Mouse (Mus musculus): ENCODE measurements around the gene Ccdc151.
A peak's percentile ranks its signal among the peaks of the same experiment; 100 is the strongest.

Ccdc151 gene

GRCm38 (mm10) chr9:21958372-21958771, 44.1 kb downstream of the Ccdc151 start:
- DNase-seq (ENCODE audit: low read depth): no peak

DNA sequence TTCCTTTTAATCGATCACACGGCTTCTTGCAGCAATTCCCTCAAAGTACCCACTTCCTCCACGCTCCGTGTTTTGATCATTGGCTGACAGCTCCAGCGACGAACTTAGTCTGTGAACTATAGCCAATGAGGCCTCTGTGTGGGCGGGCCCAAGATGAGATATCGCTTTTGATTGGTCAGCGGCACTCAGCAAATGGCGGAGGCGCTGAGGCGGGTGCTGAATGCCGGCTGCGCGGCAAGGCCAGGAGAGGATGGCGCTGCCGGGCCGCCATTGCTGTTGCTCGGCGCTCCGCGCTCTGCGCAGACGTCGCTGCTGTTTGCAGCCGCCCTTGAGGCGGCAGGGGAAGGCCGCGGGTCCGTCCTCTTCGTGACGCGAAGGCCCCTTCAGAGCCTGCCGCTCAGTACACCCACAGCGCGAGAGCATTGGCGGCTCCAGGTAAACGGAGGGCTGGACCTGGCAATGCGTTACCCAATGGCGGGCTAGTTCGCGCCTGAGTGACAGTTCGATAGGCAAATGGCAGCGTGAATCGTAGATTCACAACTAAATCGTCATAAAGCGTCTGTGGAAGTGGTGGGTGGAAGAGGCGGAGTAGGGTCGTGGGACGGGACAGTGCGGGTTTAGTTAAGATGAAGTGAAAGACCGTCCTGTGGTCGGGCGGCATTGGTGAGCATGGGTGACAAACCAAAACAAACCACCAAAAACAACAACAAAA, 46.7 kb downstream of the Ccdc151 start, which contains the start of gene Swsap1:
Gene Swsap1, plus strand, starts transcription at position 186 of the 712 bp plus-strand sequence.
- DNase-seq (ENCODE audit: low read depth): peak; percentile 99

DNA sequence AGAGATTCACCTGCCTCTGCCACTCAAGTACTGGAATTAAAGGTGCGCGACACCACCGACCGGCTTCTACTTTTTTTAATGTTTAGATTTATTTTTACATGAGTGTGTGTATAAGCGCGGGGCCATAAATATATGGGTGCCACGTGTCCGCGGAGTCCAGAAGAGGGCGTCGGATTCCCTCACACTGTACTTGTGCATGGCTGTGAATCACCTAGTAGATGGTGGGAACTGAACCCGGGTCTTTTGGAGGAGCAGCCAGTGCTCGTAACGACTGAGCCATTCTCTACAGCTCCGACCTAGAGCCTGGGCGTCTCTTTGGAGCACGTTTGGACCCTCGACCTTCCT, 47.2 kb downstream of the Ccdc151 start:
- no peak for DNase-seq (ENCODE audit: low read depth)

DNA sequence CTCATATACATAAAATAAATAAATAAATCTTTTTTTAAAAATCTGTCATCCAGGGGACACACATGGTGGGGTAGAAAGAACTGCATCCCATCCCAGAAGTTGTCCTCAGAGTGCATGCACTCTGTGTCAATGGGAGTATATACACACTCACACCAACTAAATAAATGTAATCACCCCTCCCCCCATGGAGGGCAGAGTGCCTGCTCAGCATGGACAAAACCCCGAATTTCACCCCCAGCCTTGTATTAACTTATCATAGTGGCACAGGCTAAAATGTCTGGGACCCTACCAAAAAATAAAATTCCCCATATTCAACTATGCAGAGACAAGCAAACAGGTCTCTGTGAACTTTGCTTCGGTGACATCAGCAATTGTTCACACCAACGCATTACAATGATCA, 47.8 kb downstream of the Ccdc151 start:
- DNase-seq (ENCODE audit: low read depth): no peak

DNA sequence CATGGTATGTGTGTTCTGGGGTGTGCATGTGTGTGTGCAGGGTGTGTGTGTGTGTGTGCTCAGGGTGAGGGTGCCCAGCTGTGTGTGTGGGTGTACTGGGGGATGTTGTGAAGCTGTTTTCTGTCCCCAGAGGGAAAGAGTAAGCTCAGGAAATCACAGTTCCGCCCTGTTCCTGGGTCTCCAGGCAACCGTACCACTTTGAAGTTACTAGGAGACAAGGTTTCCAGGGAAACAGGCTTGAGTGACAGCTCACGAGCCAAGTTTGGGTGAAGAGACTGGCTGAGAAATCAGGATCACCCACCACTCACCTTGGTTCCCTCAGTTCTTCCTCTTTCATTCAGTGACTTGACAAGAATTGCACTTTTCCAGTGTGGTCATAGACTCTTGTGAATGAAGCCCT, 48.8 kb downstream of the Ccdc151 start:
- peak; percentile 23 for DNase-seq (ENCODE audit: low read depth)

- DNase-seq (ENCODE audit: low read depth): peak; percentile 51
Measured at GRCm38 (mm10) chr9:21951977-21952376, 50.5 kb downstream of the Ccdc151 start.

GRCm38 (mm10) chr9:21950322-21950721, 52.1 kb downstream of the Ccdc151 start:
- DNase-seq (ENCODE audit: low read depth): peak; percentile 75

DNA sequence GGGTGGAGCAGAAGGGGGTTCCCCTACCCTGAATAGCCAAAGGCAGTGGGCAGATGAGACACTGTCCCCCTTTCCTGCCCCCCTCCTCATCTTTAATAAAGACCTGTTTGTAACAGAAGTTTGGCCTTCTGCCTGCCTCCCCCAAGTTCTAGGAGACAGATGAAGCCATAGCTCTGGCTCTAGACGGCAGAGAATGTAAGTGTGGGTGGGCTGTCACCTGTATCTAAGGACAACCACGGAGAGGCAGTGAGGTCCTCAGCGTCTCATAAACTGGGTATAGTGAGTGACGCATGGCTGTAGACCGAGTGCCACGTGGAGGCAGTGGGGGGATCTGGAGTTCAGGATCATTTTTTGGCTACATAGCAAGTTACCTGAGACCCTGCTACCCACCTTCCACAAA, 53.6 kb downstream of the Ccdc151 start:
- no peak for DNase-seq (ENCODE audit: low read depth)

GRCm38 (mm10) chr9:21948146-21948545, 54.3 kb downstream of the Ccdc151 start:
- no peak for DNase-seq (ENCODE audit: low read depth)

DNA sequence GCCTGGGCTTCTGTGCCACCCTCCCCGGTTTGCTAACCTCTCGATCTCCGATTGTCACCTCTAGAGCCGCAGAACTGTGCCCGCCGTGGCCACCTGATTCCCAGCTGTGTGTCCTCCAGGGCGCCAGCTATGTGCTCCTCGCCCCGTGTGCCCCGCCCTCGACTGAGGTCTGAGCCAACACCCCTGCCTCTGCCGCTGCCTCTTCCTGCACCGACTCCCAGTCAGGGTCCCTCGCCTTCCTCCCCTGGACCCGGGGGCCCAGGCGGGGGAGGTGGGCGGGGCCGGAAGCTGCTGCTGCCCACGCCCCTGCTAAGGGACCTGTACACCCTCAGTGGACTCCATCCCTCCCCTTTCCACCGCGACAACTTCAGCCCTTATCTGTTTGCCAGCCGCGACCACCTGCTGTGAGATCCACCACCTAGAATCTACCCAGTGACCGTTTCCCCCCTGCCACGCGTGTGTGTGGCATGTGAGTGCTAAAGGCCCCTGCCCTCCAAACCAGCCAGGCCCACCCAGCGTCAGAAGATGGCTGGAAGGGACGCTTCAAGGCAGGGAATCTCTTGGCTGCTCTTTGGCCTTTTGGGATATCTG, 54.8 kb downstream of the Ccdc151 start:
- DNase-seq (ENCODE audit: low read depth): no peak

- DNase-seq (ENCODE audit: low read depth): no peak
Measured at GRCm38 (mm10) chr9:21944267-21944666, 58.2 kb downstream of the Ccdc151 start.

DNA sequence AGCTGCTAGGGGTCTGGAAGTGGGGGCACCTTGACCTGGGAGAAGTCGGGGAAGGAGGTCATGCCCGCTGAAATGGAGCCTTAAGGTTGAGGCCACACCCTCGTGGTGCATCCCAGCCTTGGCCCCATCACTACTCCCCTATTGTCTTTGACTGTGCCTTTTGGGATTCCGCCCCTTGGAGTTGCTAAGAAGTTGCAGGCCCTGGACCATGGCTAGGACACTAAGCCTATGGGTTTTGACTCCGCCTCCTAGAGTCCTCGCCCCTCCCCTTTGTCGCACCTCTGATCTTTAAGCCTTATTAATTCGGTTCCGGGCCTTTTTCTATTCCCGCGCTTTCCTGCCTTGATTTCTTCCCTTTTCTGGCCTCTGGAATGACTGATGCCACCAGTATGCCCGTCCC, 58.8 kb downstream of the Ccdc151 start:
- no peak for DNase-seq (ENCODE audit: low read depth)

DNA sequence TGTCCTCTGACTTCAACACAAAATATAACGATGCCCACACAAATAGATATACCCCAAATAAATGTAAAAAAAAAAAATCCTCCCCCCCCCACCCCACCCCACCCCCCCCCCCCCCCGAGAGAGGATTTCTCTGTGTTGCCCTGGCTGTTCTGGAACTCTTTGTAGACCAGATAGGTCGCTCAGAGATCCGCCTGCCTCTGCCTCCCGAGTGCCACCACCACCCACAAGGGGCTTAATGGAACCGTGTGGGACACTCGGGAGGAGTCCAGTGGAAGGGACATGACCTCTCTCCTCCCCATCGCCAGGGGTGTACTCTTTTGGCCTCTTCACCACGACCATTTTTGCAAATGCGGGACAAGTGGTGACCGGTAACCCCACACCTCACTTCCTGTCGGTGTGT, 59.4 kb downstream of the Ccdc151 start:
- DNase-seq (ENCODE audit: low read depth): no peak
